Mouse (Mus musculus) lung, embryonic 15.5 days (tissue): ENCODE results near the gene Gm21887. TPM values are rescaled to one million over a fixed set of nuclear protein-coding genes. Genes with fewer than 3 reads are reported as not detected.
A peak's percentile ranks its signal among the peaks of the same experiment; 100 is the strongest.
"Not testable (repeated sequence)": the region's sequence is repeated elsewhere in the genome, so short reads cannot be mapped to it uniquely, and the experiment has no call there.

Source experiments
- ATAC-seq: fragments of 200-750 bp; cut with Nextera tagmentation; 2 replicates; pipeline ENCODE4 v1.8.0; 2017; ENCODE audit warnings: moderate number of reproducible peaks, borderline replicate concordance; ENCODE audit not compliant: low FRiP score, low TSS enrichment; ENCODE audit errors: extremely low read depth
- H3K27ac ChIP-seq: fragments of 300-500 bp; sonication (generic); 2 replicates; pipeline ENCODE4 v1.5.1; 2015; ENCODE audit warnings: moderate library complexity, mild to moderate bottlenecking, inconsistent platforms
- H3K27me3 ChIP-seq: fragments of 300-500 bp; sonication (generic); 2 replicates; pipeline ENCODE4 v1.6.1; 2015; ENCODE audit warnings: inconsistent platforms
- H3K36me3 ChIP-seq: fragments of 300-500 bp; sonication (generic); 2 replicates; pipeline ENCODE4 v1.6.1; 2015; ENCODE audit warnings: inconsistent platforms
- H3K4me1 ChIP-seq: fragments of 300-500 bp; sonication (generic); 2 replicates; pipeline ENCODE4 v1.6.1; 2015; ENCODE audit warnings: inconsistent platforms
- H3K4me2 ChIP-seq: fragments of 300-500 bp; sonication (generic); 2 replicates; pipeline ENCODE4 v1.6.1; 2015; ENCODE audit warnings: inconsistent platforms, mild to moderate bottlenecking, moderate library complexity
- H3K4me3 ChIP-seq: fragments of 300-500 bp; sonication (generic); 2 replicates; pipeline ENCODE4 v1.5.1; 2015; ENCODE audit warnings: mild to moderate bottlenecking, inconsistent platforms
- H3K9ac ChIP-seq: fragments of 300-500 bp; sonication (generic); 2 replicates; pipeline ENCODE4 v1.6.1; 2015; ENCODE audit warnings: inconsistent platforms
- H3K9me3 ChIP-seq: fragments of 300-500 bp; sonication (generic); 2 replicates; pipeline ENCODE4 v1.6.1; 2016; ENCODE audit warnings: inconsistent platforms
- WGBS: fragments of 180-500 bp; shearing (Covaris S2); methylation state at CpG from one replicate; pipeline ENCODE4 v1.1.7; 2015; 5-methylcytosine and 5-hydroxymethylcytosine counted together
- polyA plus RNA-seq: library from polyadenylated mRNA; unstranded; fragments of >200 nt; fragmentation: Nextera tagmentation; extraction: Ambion mirVana; gene quantifications from 2 replicates; pipeline ENCODE4 v1.2.1, GENCODE M21; 2015

Gene Gm21887
- 199 and 218 TPM in 2 replicates for polyA plus RNA-seq

GRCm38 (mm10) chrX:170009016-170009750 is at the start of gene Gm21887:
Gene Gm21887 (plus strand): TSS chrX:170009659.
- H3K4me2 ChIP-seq = peak within 1 kb of the TSS; percentile 43
- not testable (repeated sequence) for H3K36me3 ChIP-seq, H3K4me1 ChIP-seq, H3K27me3 ChIP-seq
- H3K4me3 ChIP-seq = peak within 1 kb of the TSS; percentile 49
- H3K27ac ChIP-seq = peak within 1 kb of the TSS; percentile 54
- peak within 1 kb of the TSS; percentile 55 for H3K9ac ChIP-seq
- H3K9me3 ChIP-seq = peaks cover 15% of the 10 kb centered on the region
- ATAC-seq = peak; percentile 91
- WGBS = 71% methylated on average over 117 of the region's 118 CpGs

- Histone ChIP-seq H3K27ac (no peak overlapping the region), H3K4me2 (no peak overlapping the region), H3K4me1 (no peaks in the 10 kb centered on the region), H3K27me3 (no peaks in the 10 kb centered on the region), H3K4me3 (no peak overlapping the region), H3K9me3 (0 out of 2 replicates have a peak, but pooled peaks cover 4% of the 10 kb centered on the region), H3K9ac (no peak overlapping the region), H3K36me3 (peaks cover 15% of the 10 kb centered on the region)
- ATAC-seq = no peak
- WGBS = 92% methylated on average over 1 of the region's 1 CpGs
These were observed 40.1 kb upstream of the Gm21887 start for GRCm38 (mm10) chrX:169969337-169969736.

- H3K9me3 ChIP-seq, H3K27me3 ChIP-seq, H3K4me1 ChIP-seq, ATAC-seq, H3K9ac ChIP-seq, H3K4me3 ChIP-seq, H3K4me2 ChIP-seq, H3K27ac ChIP-seq: not testable (repeated sequence)
- peaks cover 17% of the 10 kb centered on the region for H3K36me3 ChIP-seq
- WGBS = 77% methylated on average over 3 of the region's 3 CpGs
These were observed 39.7 kb upstream of the Gm21887 start for GRCm38 (mm10) chrX:169969765-169970164.

- H3K4me3 ChIP-seq, H3K4me2 ChIP-seq, H3K27me3 ChIP-seq, ATAC-seq, H3K4me1 ChIP-seq, H3K27ac ChIP-seq, H3K9me3 ChIP-seq, H3K9ac ChIP-seq: not testable (repeated sequence)
- peaks cover 22% of the 10 kb centered on the region for H3K36me3 ChIP-seq
- 86% methylated on average over 7 of the region's 7 CpGs for WGBS
These were observed 38.9 kb upstream of the Gm21887 start for GRCm38 (mm10) chrX:169970546-169970945.

- not testable (repeated sequence) for H3K4me1 ChIP-seq, H3K27me3 ChIP-seq, ATAC-seq, H3K4me2 ChIP-seq, H3K4me3 ChIP-seq, H3K9ac ChIP-seq, H3K27ac ChIP-seq, H3K9me3 ChIP-seq
- WGBS = 81% methylated on average over 6 of the region's 6 CpGs
- peaks cover 25% of the 10 kb centered on the region for H3K36me3 ChIP-seq
These were observed 37.9 kb upstream of the Gm21887 start for GRCm38 (mm10) chrX:169971562-169971961.

GRCm38 (mm10) chrX:169972131-169972530 is 37.3 kb upstream of the Gm21887 start:
- not testable (repeated sequence) for ATAC-seq

GRCm38 (mm10) chrX:169972791-169973494 is 36.5 kb upstream of the Gm21887 start:
- H3K4me3 ChIP-seq, ATAC-seq, H3K9ac ChIP-seq, H3K9me3 ChIP-seq, H3K4me1 ChIP-seq, H3K4me2 ChIP-seq, H3K27me3 ChIP-seq, H3K27ac ChIP-seq: not testable (repeated sequence)
- peaks cover 32% of the 10 kb centered on the region for H3K36me3 ChIP-seq
- 69% methylated on average over 6 of the region's 6 CpGs for WGBS

More at GRCm38 (mm10) chrX:169972131-169972530, 37.3 kb upstream of the Gm21887 start:
- not testable (repeated sequence) for H3K4me2 ChIP-seq, H3K9ac ChIP-seq, H3K27me3 ChIP-seq, H3K27ac ChIP-seq, H3K4me1 ChIP-seq, H3K4me3 ChIP-seq, H3K9me3 ChIP-seq
- WGBS = 64% methylated on average over 2 of the region's 2 CpGs
- H3K36me3 ChIP-seq = peaks cover 30% of the 10 kb centered on the region

- not testable (repeated sequence) for H3K27me3 ChIP-seq, H3K9me3 ChIP-seq, H3K9ac ChIP-seq, H3K4me2 ChIP-seq, H3K27ac ChIP-seq, H3K4me1 ChIP-seq, H3K4me3 ChIP-seq, ATAC-seq
- H3K36me3 ChIP-seq = peaks cover 37% of the 10 kb centered on the region
- 54% methylated on average over 3 of the region's 3 CpGs for WGBS
These were observed 35.7 kb upstream of the Gm21887 start for GRCm38 (mm10) chrX:169973806-169974205.

- H3K9me3 ChIP-seq, H3K27me3 ChIP-seq, H3K4me1 ChIP-seq, H3K9ac ChIP-seq, ATAC-seq, H3K27ac ChIP-seq, H3K4me2 ChIP-seq, H3K4me3 ChIP-seq: not testable (repeated sequence)
- WGBS = 55% methylated on average over 4 of the region's 4 CpGs
- peaks cover 37% of the 10 kb centered on the region for H3K36me3 ChIP-seq
These were observed 35.0 kb upstream of the Gm21887 start for GRCm38 (mm10) chrX:169974456-169974855.

GRCm38 (mm10) chrX:169974974-169975373 is 34.5 kb upstream of the Gm21887 start:
- peak; percentile 12; the same call in 1 of the 2 replicates for ATAC-seq
- not testable (repeated sequence) for H3K27me3 ChIP-seq, H3K9me3 ChIP-seq, H3K9ac ChIP-seq, H3K4me3 ChIP-seq, H3K27ac ChIP-seq, H3K4me2 ChIP-seq, H3K4me1 ChIP-seq
- H3K36me3 ChIP-seq = peaks cover 35% of the 10 kb centered on the region
- WGBS = 54% methylated on average over 6 of the region's 6 CpGs

GRCm38 (mm10) chrX:169975681-169976131 is 33.8 kb upstream of the Gm21887 start:
- not testable (repeated sequence) for H3K9ac ChIP-seq, H3K4me3 ChIP-seq, H3K27me3 ChIP-seq, H3K4me2 ChIP-seq, H3K27ac ChIP-seq, H3K9me3 ChIP-seq, H3K4me1 ChIP-seq
- peaks cover 35% of the 10 kb centered on the region for H3K36me3 ChIP-seq
- ATAC-seq = peak; percentile 5; the same call in 1 of the 2 replicates
- WGBS = 62% methylated on average over 3 of the region's 3 CpGs

- not testable (repeated sequence) for ATAC-seq, H3K4me1 ChIP-seq, H3K4me3 ChIP-seq, H3K9me3 ChIP-seq, H3K9ac ChIP-seq, H3K4me2 ChIP-seq, H3K27me3 ChIP-seq, H3K27ac ChIP-seq
- H3K36me3 ChIP-seq = peaks cover 32% of the 10 kb centered on the region
- 57% methylated on average over 5 of the region's 5 CpGs for WGBS
These were observed 33.1 kb upstream of the Gm21887 start for GRCm38 (mm10) chrX:169976340-169976739.
